Mouse (Mus musculus): Measurements from ENCODE around the gene Lamtor1.

- TF ChIP-seq EP300 (optimal IDR thresholded peaks at IDR 0.05) (no peak), CTCF (IDR thresholded peaks at IDR 0.05; ENCODE audit: low read depth) (peak; percentile 20; the same call in 1 of the 2 replicates)
Observed at GRCm38 (mm10) chr7:101970821-101971461, 65.2 kb downstream of the Lamtor1 start.
